Mouse (Mus musculus) fibroblast of lung, adult 2 months (primary cell): Measurements from ENCODE around the gene Pld1.
A peak's percentile ranks its signal among the peaks of the same experiment; 100 is the strongest.

Source experiments
- DNase-seq: peaks from one replicate; pipeline ENCODE4 v3.0.0-alpha.2; 2011; ENCODE audit warnings: low read depth

The Pld1 gene

DNA sequence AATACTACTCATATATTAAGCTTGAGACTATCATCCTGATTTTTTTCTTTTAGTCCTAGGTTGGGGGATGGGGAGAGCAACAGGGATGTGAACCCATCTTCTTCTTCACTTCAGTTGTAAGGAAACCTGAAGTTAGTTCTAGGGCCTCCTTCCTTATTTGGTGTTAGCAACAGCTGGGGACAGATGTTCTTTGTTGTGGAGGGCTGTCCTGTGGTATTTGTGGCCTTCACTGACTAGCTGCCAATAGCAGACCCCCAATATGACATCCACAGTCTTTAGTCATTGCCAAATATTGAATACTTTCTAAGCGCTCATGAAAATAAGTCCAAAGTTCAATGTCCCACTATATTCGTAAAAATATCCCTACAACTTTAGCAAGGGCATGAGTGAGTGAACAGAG lies 111.0 kb downstream of the Pld1 start:
- no peak for DNase-seq

DNA sequence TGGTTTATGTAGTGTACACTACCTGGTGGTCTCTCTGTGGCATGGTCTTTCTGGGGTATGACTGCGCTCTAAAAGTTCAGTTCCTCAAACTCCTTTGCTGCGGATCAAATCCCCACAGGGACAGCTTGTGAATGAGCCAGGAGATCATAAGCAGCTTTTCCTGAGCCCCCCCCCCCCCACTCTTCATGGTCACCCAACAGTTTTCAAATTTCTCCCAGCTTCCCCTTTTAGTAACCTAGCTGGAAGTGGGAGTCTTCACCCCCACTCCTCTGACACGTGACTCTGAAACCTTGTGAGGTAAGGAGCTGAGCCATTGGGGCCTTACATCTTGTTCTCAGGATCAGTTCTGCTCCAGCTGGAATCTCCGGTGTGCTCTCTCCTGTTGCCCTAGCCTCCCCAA lies 114.6 kb downstream of the Pld1 start:
- no peak for DNase-seq

DNA sequence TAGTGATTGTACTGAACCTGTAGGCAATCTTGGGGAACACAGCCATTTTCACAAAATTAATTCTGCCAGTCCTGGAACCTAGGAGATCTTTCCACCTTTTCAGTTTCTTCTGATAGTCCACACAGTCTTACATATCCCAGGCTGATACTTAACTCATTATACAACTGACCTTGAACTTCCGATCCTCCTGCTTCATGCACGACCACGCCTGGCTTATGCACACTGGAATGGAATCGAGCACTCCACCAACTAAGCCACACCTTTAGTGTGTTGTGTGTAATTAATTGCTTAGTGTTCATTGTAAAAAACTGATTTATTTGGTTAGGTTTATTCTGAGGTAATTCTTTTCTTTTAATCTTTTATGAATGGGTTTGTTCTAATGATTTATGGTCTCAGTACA lies 122.2 kb downstream of the Pld1 start:
- DNase-seq = no peak

DNA sequence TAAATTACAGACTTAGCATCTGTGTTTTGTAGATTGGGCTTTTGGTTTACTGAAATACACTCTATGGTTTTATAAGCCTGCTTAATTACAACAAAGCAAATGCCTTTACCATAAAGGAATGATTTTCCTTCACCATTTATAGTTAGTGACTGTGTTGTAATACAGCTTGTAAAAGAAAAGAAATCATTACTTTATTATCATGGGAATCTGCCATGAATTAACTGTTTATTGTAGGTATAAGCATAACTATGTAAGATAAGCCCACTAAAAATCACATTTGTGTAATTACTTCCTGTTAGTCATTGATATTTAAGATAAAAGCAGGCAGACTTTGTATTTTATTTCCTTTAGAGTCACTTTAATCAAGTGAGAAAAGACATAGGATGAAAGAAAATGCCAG lies 122.7 kb downstream of the Pld1 start:
- no peak for DNase-seq

DNA sequence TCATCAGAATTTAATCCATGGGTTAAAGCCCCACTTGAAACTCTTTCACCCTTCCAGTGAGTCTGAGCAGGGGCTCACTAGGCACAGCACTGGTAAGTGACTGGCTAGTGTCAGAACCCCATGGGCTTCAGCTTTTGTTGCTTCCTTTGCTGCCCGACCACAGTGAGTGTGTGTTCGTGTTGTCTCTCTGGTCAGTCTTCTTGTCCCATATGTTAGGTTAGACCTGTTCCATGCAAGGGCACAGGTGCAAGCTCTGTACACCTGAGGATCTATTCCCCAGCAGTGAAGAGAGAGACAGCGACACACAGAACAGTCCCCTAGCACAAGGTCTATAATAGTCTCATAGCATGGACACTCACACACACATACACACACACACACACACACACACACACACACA lies 140.7 kb downstream of the Pld1 start:
- no peak for DNase-seq

DNA sequence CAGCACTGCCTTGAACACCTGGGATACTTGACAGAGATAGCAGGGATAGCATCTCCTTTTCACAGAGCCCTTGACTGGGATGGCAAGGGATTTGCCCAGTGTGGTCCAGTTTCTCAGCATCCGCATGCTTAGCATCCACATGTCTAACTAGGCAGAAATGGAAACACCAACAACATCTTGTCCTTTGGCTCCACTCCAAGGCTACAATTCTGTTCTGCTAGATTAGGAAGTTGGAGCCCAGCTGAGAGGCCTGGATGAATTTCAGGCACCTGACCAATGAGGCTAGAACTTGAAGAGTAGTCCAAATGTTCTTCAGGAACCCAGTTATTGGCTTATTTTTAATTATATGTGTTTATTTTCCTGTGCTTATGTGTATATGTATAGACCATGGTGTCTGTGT lies 141.6 kb downstream of the Pld1 start:
- no peak for DNase-seq

DNA sequence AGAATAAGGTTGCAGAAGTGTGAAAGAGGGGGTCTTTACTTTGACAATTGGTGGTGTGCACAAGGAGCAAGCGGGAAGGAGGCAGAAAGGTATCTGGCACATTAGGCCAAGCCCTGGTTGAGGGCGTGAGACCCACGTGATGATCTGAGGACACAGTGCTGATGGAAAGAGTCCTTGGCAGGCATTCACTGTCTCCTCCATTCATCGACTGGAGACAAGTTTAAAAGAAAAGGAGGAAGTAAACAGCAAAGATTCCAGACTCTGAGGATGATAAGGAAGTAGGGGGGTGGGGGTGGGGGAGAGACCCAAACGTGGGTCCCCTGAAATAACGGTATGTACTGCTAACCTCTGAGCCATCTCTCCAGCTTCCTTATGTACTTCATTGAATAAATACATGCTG lies 142.5 kb downstream of the Pld1 start:
- no peak for DNase-seq

DNA sequence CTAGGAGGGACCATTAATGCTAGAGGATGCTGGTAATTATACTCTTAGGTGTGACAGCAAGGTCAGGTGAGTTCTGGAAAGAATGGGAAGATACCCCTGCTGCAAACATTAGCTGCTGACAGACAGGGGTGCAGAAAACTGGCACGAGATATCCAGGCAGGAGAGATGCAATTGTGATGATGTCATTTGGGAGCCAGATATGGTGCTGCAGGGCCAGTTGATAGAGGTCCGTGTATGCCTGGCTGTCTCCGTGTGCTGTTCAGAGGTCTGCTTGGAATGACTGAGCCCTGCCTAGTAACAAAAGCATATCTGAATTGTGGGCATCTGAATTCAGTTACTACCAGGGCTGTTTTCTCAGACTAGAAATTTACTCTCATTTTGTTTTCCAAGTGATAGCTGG lies 144.7 kb downstream of the Pld1 start:
- no peak for DNase-seq

DNA sequence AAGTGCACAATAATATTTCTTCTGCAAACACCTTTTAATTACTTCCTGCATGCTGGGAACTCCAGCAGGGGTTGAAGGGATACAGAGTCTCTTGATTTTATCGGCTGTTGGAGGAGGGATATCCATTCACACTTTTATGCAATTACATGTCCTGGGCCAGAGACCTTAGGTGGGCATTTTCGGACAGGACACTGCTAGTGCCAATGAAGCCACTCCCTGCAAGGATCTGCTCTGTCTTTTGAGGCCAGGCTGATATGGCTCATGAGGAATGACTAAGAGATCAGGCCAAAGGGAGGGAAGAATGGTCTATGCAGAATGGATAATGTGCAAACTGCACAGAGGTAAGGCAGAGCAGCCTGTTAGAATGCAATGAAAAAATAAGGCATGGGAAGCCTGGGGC lies 145.8 kb downstream of the Pld1 start:
- no peak for DNase-seq

DNA sequence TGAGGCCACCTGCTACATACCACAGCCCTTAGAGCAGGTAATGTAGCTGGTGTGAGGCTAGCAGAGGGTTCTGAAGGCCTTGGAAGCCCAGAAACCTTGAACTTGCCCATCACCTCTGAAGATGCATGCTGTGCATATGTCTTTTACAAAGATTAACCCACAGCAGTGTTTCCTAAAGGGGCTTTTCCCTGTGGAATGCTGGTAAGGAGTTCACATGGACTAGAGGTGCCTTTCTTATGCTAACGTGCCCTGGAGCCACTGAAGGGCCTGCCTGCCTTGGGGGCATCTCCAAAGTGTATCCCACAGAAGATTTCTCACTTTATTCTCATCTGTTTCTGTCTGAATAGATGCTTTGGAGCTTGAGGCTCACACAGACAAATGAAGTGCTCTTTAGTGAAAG lies 152.8 kb downstream of the Pld1 start:
- no peak for DNase-seq

DNA sequence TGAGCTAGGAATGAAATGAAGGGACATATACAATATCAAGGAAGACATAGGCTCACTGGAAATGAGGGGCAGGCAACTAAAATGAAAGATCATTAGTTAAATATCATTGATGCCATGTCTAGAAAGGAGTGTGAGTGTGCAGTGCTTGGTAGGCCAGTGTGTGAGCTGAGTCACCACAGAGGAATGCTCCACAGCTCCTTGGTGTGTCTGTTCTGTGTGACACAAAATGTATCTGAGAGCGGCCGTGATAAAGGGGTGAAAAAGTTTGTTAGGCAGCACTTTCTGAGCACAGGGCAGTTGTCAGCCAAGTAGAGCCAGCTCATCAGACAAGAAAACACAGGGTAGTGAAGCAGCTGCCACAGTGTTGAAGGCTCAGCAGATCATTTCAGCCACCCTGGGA lies 153.2 kb downstream of the Pld1 start:
- DNase-seq = no peak

DNA sequence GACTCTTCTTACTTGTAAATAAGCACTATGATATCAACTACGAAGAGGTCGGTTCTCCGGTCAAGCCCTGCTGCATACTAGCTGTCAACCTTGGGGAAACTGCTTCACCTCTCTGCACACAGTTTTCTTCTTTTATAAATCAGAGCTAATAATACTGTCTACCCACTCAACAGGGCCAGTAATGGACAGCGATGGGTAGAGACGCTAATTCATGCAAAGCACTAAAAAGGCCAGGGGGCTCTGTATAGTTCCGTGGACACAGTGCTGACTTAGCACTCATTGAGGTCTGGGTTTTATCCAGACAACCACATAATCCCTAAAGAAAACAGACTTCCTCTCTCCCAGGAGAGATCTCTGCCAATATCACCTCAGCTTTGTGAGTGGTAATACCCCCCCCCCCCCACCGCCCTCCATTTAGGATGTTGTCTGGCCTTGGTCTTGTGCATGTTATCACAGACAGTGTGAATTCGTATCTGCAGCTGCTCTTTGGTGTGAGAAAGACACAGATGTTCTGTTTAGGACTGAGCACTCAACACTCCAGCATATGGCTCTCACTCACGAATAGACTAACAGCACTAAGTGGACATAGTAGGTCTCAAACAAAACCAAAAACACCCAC lies 155.3 kb downstream of the Pld1 start:
- DNase-seq = no peak

DNA sequence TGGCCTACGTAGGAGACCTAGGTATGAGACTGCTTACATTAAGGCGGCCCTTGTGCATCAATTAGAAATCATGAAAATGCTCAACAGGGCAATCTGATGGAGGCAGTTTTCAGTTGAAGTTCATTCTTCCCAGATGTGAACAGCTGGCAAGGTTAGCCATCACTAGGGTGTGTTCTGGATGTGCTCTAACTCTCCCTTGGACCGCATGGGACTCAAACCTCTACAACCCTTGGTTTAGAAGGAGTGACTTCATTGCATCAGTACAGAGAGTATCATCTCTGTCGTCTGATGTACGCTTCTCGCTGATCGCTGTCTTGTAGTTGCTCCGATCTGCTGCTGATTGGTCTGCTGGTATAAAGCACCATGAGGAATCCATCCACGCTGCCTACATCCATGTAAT lies 157.0 kb downstream of the Pld1 start:
- no peak for DNase-seq

DNA sequence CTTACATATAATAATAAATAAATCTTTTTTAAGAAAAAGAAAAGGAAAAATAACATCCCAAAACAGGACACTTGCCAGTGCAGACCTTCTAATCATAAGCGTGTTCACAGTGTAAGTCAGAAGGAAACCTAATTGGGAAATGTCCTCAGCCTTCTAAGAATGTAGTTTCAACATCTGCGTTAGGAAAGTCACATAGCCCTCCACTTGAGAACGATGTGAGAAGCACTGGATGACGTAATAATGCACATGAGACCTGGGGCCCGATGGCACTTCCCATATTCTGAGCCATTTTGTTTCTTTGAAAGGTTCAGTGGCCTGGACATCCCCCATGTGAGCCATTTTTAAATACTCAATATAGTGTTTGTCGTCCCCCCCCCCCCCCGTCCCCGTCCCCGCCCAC lies 160.7 kb downstream of the Pld1 start:
- no peak for DNase-seq

DNA sequence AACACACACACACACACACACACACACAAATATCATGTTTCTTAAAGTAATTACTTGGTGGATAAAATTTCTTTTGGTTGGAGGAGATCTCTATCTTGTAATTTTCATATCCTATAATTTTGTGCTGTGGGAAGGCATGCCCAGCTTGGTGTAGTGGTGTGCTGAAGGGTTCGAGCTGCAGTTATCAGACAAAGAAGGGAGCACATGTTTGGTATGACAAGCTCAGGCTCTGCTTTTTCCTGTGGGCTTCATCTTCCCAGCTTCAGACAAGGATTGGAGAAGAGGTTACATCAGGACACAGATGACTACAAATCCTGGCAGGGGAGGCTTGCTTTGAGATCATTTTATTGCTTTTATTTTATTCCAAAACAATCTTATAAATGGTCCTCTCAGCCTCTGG lies 166.5 kb downstream of the Pld1 start:
- DNase-seq = no peak

DNA sequence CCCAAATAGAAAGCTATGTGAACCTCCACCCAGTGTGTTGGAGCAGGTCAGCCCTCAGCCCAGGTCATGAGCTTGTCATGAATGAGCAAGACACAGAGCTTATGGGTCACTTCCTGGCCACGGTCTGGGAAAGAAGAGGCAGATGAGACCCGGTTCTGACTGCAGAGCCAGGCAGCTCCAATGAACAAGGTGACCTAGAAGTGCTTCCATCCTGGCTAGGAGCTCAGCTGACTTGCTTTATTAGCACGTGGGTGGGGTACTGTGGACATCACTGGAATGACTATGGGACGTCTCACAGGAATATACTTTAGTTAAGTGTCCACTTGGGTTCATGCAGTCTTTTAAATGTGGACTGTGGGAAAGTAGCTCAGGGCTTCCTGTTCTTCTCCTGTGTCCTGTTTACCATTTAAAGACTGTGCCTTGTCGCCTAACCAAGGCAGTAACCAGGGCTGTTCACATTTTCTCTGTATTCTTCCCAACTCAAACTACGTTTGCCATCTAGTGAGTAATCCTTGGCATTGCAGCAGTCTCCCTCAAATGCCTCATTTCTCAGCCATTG lies 169.0 kb downstream of the Pld1 start:
- DNase-seq = peak; percentile 48

DNA sequence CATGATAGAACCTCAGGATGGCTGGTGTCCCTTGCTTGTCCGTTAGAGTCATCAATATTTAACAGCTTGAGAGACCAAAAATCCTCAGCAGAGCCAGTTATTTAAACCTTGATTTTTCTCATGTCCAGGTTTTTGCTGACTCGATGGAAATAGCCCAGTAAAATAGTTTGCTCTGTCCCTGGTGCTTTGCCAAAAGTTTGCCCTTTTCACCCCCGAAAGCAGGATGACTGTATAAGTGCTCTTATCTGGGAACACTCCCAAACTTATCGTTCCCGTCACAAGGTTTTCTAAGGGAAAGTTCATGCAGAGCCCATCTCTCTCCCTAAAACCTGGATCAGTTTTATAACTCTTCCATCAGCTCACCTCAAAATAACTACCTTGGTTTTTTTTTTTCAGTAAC lies 173.0 kb downstream of the Pld1 start:
- peak; percentile 9 for DNase-seq

DNA sequence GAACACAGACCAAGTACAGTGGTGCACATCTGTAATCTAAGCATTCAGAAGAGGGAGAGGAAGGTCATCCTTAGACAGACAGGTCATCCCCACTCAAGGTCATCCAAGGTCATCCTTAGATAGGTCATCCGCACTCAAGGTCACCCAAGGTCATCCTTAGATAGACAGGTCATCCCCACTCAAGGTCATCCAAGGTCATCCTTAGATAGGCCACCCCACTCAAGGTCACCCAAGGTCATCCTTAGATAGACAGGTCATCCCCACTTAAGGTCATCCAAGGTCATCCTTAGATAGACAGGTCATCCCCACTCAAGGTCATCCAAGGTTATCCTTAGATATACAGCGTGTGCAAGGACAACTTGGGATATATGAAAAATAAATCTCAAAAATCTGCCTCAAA lies 175.4 kb downstream of the Pld1 start:
- no peak for DNase-seq

DNA sequence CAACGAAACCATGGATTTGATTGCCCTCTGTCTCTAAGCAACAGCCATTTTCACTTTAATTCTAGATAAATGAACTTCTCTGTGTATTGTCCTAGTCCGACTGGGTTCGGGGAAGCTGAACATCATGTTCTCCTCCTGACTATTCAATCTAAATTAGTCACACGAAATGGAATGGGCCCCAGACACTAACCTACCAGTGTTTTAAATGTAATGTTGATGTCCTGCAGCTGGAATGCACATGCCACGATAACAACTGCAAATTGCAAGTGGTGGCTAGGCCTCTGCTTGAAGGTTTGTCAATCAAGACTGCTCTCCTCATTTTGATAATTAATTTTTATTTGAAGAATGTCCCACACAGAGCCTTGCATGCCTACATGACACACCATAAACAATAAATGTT lies 203.2 kb downstream of the Pld1 start:
- DNase-seq = no peak

DNA sequence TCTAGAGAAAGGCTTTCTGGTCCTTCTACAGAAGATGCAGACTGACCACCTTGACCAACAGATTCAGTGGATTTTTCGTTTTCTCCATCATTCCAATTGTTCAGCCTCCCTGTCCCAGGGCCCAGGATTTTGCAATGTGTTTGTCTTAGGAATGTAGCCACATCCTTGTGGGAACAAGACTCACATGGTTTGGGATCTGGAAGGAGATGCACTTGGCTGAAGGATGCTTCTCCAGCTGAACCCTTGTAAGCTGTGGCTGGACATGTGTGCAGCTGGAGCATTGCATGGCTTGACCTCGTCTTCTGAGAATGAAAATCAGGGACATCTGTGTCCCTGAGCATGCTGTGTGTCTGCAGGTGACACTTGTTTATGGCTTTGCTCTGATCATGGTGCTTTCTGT lies 203.6 kb downstream of the Pld1 start:
- no peak for DNase-seq

DNA sequence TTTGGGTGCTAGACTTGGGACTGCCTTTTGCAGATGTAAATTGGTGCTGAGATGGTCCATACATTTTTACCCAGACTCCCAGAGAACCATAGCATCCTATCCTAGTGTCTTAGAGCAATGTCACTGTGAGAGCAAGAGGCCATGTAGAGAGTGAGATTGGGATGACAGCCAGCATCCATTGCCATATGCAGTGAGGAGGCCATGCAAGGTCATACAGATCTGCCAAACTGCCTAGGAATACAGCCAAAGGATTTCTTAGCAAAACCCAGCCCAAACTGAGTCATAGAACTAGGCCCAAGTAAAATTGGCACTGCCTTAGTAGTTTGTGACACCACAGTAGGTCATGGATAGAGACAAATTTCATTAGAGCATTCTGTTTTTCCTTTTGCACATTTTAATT lies 206.2 kb downstream of the Pld1 start:
- peak; percentile 66 for DNase-seq

DNA sequence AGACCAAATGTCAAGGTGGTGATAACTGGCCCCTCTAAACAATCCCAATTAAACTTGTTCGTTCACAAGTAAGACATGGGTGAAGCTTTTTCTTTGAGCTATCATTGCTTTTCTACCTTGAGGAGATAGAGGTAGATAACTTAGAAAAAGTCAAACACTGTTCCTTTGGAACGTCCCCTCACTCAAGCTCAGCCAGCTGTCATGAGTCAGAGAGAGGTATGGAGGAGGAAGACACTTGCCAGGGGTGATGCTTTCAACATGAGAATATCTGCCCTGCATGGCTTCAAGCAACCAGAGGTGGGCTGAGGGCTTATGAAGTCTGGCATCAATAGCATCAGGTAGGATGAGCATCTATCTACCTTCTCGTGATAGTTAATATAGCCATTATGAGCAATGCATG lies 207.0 kb downstream of the Pld1 start:
- no peak for DNase-seq

DNA sequence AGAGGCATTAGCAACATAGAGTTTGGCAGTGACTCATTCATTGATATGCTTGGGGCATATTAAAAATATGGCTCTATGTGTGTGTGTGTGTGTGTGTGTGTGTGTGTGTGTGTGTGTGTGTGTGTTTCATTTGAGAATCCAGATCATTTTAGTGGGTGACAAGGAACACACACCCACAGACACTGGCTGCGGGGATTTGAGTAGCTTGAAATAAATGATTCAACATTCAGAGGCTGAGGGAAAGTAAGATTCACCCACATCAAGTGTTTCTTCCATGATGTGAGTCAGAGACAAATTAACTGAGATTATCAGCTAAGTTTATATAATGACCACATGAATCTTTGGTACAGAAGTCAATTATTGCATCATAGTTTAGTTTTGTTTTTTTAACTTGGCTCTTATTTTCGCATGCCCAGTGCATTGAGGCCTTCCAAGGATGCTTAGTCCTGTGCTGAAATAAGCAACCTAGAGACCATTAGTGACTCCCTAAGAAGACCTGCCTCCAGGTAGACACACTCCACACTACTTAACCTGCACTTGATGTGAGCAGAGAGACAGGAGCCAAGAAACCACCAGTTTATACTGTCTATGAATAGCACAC lies 211.3 kb downstream of the Pld1 start:
- DNase-seq = no peak

DNA sequence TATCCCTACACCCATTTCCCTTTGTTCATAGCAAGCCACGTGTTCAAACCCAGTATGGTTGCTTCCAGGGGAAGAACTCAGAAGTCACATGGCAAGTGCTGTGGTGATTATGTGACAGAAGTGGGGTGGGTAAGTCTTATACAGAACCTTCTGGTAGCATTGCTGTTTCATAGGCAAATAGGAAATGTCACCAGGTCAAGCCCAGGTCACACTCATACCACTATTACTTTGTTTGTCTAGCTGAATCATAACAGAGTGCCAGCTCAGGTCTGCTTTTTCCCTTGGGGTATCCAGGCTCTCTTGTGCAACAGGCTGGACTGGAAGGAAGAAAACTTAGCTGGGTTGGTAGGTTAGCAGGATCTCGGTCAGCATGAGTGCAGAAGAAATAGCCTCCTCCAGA lies 219.5 kb downstream of the Pld1 start:
- no peak for DNase-seq
